Comparison of ENCODE assay signal across 1 mouse cellular context in genomic region chr8:60933617-60934016, GRCm38 (mm10).
TF ChIP-seq lines count a peak whose summit lies in the region.

No protein-coding gene starts in this region.

TF ChIP-seq in CH12.LX, 34 proteins besides CTCF, POLR2A, EP300 and RAD21:
- TF ChIP-seq KAT2A (IDR thresholded peaks at IDR 0.05; ENCODE audit: insufficient replicate concordance, low read length) (no peak), SMC3 (IDR thresholded peaks at IDR 0.05; ENCODE audit: low read depth, low read length) (peak; percentile 30)
